Mouse (Mus musculus): Measurements from ENCODE around the gene Opcml. TPM values are rescaled to one million over a fixed set of nuclear protein-coding genes. Genes with fewer than 3 reads are reported as not detected.

Opcml gene
- polyA plus RNA-seq, 1 experiment from 2014 or later, result 14.1 TPM

- Histone ChIP-seq H3K4me1 (peaks cover 21% of the 10 kb centered on the region), H3K9me3 (replicated peaks) (no peaks in the 10 kb centered on the region), H3K27ac (no peak overlapping the region), H3K4me3 (no peak overlapping the region), H3K36me3 (ENCODE audit: poor library complexity, severe bottlenecking) (no peaks in the 10 kb centered on the region), H3K9ac (no peak overlapping the region), H3K4me2 (no peak overlapping the region), H3K27me3 (no peaks in the 10 kb centered on the region)
- 32% methylated on average over 2 of the region's 2 CpGs for WGBS
- ATAC-seq, result peak; percentile 68
These were observed 574.5 kb downstream of the Opcml start for GRCm38 (mm10) chr9:28365160-28365473.

DNA sequence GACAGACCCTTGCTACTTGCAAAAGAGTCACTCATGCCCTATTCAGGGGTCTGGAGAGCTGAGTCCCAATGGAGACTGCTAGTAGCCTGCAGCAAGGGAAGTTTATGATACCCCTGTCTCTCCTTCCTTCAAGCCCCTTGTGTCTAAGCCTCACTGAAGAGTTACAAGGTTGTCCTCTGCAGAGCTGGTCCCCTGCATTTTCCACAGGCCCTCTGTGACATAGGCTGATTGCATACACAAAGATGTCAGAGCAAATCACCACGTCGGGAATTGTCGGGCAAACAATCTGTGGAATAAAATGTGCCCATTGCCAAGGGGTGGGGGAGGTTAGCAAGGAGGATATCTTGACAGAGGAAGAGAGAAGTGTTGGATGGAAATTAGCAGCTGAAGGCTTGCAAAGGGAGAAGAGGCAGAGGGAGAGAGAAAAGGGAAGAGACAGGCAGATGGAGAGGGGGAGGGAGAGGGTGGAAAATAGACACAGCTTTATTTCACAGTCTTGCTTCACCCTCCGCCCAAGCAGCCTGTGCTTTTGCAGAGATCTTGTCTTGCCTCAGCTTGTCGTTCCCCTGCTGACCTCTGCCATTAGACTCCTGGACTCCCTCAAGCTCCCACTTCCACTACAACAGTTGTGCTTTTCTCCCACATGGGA, 596.1 kb downstream of the Opcml start:
- peak; percentile 43; the same call in 1 of the 2 replicates for ATAC-seq
- Histone ChIP-seq H3K27ac (no peak overlapping the region), H3K36me3 (ENCODE audit: poor library complexity, severe bottlenecking) (no peaks in the 10 kb centered on the region), H3K9ac (no peak overlapping the region; the same call in 1 of the 2 replicates), H3K4me1 (peaks cover 11% of the 10 kb centered on the region), H3K4me2 (no peak overlapping the region), H3K9me3 (replicated peaks) (no peaks in the 10 kb centered on the region), H3K27me3 (no peaks in the 10 kb centered on the region), H3K4me3 (no peak overlapping the region)
- WGBS, result 65% methylated on average over 5 of the region's 5 CpGs

DNA sequence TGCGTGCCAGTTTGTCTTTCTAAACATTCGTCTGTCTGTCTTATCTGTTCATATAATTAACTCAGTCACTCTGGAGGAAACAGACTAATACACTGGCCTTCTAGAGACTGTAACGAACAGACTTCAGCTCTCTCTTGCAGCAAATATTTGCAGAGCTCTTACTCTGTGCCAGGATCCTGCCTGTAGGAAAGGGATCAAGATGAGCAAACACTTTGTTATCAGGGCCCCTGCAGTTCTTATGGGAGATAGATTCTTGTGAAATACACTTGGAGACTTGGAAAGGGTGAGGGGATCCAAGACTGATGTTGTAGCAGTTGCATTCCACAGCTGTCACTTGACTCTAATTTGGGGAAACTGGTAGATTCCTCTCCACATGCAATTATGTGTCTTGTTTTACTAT, 604.6 kb downstream of the Opcml start:
- no peak for ATAC-seq
- Histone ChIP-seq H3K4me2 (no peak overlapping the region), H3K4me3 (no peak overlapping the region), H3K4me1 (no peaks in the 10 kb centered on the region), H3K9me3 (replicated peaks) (no peaks in the 10 kb centered on the region), H3K9ac (no peak overlapping the region), H3K36me3 (ENCODE audit: poor library complexity, severe bottlenecking) (no peaks in the 10 kb centered on the region), H3K27me3 (no peaks in the 10 kb centered on the region), H3K27ac (no peak overlapping the region)
- 28% methylated on average over 2 of the region's 3 CpGs for WGBS

DNA sequence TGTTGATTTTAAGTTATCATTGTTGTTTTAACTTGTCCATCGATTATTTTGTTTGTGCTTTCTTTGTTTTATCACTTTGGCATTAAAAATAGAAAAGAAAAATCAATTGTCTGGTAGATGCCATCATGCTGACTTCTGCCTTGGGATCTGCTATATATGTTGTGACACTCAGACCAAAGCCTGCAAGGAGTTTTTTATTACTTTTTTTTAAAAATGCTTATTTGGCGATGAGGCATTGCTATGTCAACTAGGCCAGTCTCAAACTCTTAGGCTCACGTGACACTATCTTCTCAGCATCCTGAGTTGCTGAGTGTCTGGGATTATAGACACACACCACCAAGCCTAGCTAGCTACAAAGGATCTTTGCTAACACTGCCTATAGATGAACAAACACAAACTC, 605.1 kb downstream of the Opcml start:
- Histone ChIP-seq H3K4me1 (no peaks in the 10 kb centered on the region), H3K27me3 (no peaks in the 10 kb centered on the region), H3K4me2 (no peak overlapping the region), H3K27ac (no peak overlapping the region), H3K9ac (no peak overlapping the region), H3K9me3 (replicated peaks) (no peaks in the 10 kb centered on the region), H3K4me3 (no peak overlapping the region), H3K36me3 (ENCODE audit: poor library complexity, severe bottlenecking) (no peaks in the 10 kb centered on the region)
- WGBS, result 91% methylated on average over 3 of the region's 3 CpGs
- no peak for ATAC-seq

DNA sequence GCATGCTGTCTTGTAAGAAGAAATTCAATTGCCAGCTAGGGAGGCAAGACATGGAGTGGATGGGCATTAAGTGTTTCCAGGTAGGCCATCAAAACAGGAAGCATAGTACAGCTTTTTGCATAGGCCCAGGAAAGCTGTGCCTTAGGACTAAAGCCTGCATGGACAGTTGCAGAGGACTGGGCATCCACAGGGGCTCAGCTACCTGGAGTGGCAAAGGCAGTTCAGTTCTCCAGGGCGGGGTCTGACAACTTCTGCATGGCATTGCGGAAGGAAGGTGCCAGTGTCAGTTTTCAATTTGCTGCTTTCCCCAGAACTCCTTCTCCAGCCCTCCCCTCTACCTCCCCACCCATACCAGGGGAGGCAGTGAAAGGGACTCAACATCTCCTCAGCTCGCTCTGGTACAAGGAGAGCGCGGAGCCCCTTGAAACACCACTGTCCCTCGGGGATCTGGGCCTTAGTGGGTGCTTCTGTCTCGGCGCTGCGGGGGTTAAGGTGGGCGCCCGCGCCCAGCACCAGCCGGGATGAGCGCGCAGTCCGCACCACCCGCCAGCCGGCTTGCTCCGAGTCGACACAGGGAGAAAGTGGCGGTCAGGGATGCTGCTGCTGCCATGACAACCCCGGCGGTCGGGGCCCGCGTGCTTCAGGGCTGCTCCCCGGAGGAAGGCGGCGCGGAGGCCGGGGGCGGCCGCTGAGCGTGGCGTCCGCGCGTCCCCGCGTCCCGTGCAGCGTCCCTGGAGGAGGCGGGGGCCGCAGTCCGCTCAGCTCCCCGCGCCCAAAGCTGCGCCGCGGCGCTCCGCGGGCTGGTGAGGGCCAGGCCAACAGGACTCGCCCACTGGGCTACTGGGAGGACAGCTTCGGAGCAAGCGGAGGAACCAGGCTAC, 612.4 kb downstream of the Opcml start:
- H3K4me1 ChIP-seq, result peaks cover 19% of the 10 kb centered on the region
- no peak overlapping the region for H3K27ac ChIP-seq
- peak overlapping the region; percentile 61 for H3K4me3 ChIP-seq
- H3K9ac ChIP-seq, result peak overlapping the region; percentile 72
- no peaks in the 10 kb centered on the region for H3K9me3 ChIP-seq (replicated peaks)
- no peaks in the 10 kb centered on the region for H3K36me3 ChIP-seq (ENCODE audit: poor library complexity, severe bottlenecking)
- peak; percentile 84 for ATAC-seq
- peak overlapping the region; percentile 99 for H3K4me2 ChIP-seq
- peaks cover 10% of the 10 kb centered on the region; the same call in 1 of the 2 replicates for H3K27me3 ChIP-seq
- 1% methylated on average over 48 of the region's 56 CpGs for WGBS

DNA sequence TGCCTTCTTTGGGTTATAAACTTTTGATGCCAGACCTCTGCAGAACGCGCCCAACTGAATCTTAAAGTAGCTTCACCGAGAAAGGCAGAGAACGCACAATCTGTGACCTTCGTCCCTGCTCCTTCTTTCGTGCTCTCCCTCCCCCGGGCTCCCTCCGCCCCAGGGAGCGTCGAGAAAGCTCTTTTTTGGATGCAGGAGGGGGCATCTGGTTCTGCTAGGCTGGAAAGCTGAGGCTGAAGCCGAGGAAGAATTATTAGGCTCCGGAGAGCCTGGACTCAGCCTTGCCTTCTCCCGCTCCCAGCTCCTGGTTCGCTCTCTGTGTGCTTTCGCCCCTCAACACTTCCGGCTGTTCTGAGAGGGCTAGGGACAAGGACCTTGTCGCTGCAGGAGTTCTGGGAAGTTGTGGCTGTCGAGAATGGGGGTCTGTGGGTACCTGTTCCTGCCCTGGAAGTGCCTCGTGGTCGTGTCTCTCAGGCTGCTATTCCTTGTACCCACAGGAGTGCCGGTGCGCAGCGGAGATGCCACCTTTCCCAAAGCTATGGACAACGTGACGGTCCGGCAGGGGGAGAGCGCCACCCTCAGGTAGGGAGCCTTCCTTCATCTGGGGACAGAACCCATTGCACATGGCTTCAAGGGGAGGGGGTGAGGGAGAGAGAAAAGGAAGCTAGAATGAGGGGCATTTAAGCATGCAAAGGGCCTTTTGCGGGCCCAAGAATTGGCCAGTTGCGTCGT, 613.4 kb downstream of the Opcml start:
- Histone ChIP-seq H3K4me3 (peak overlapping the region; percentile 61), H3K4me1 (peaks cover 19% of the 10 kb centered on the region), H3K36me3 (ENCODE audit: poor library complexity, severe bottlenecking) (no peaks in the 10 kb centered on the region), H3K27me3 (peaks cover 10% of the 10 kb centered on the region; the same call in 1 of the 2 replicates), H3K9ac (peak overlapping the region; percentile 72), H3K4me2 (peak overlapping the region; percentile 99), H3K9me3 (replicated peaks) (no peaks in the 10 kb centered on the region), H3K27ac (peak overlapping the region; percentile 19; the same call in 1 of the 2 replicates)
- ATAC-seq, result peak; percentile 65
- WGBS, result under 1% methylated on average over 30 of the region's 30 CpGs

DNA sequence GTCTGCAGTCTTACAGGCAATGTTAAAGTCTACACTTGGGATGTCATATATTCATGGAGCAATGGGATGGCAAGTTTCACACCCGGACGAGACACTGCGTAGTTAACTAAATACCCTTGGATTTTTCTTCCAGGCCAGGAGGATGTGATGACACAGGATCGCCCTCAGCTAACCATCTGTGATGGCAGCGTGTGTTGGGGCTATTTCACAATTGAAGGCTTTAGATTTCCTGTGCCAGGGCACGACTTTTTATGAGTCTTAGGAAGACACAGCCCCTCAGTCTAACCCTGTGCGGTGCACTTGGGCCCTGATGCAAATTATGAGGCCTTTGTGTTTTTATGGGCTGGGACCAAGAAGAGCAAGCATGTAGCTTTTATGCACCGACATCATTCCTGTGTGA, 614.0 kb downstream of the Opcml start:
- Histone ChIP-seq H3K4me1 (peaks cover 19% of the 10 kb centered on the region), H3K36me3 (ENCODE audit: poor library complexity, severe bottlenecking) (no peaks in the 10 kb centered on the region), H3K9ac (peak overlapping the region; percentile 72; the same call in 1 of the 2 replicates), H3K9me3 (replicated peaks) (no peaks in the 10 kb centered on the region), H3K27me3 (peaks cover 10% of the 10 kb centered on the region; the same call in 1 of the 2 replicates), H3K4me3 (peak overlapping the region; percentile 61), H3K27ac (no peak overlapping the region), H3K4me2 (peak overlapping the region; percentile 99)
- no peak for ATAC-seq
- 57% methylated on average over 8 of the region's 8 CpGs for WGBS

DNA sequence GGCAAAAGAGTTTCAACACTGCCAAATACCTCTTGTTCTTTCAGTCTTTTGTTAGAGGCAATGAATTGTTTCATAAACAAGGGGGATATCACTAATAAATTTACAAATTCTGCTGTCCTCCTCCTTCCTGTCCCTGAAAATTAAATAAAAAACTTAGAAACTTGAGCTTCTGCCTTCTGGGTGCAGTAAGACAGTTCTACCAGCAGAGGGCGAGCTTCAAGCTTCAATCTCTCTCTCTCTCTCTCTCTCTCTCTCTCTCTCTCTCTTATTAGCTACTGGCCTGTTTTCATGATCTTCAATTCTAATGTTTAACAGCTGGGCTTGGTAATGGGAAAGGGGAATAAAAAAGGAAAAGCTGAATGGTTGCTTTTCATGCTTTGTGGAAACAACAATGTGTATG, 615.2 kb downstream of the Opcml start:
- Histone ChIP-seq H3K4me3 (no peak overlapping the region), H3K27me3 (peaks cover 10% of the 10 kb centered on the region; the same call in 1 of the 2 replicates), H3K27ac (no peak overlapping the region; the same call in 1 of the 2 replicates), H3K4me2 (no peak overlapping the region), H3K4me1 (peaks cover 19% of the 10 kb centered on the region), H3K9me3 (replicated peaks) (no peaks in the 10 kb centered on the region), H3K36me3 (ENCODE audit: poor library complexity, severe bottlenecking) (no peaks in the 10 kb centered on the region), H3K9ac (no peak overlapping the region)
- WGBS, result 0% methylated on average over 1 of the region's 1 CpGs
- no peak for ATAC-seq

- 91% methylated on average over 5 of the region's 5 CpGs for WGBS
- no peak for ATAC-seq
- H3K4me3 ChIP-seq, result no peak overlapping the region
- H3K9me3 ChIP-seq (replicated peaks), result no peaks in the 10 kb centered on the region
- H3K36me3 ChIP-seq (ENCODE audit: poor library complexity, severe bottlenecking), result no peaks in the 10 kb centered on the region
- no peaks in the 10 kb centered on the region for H3K27me3 ChIP-seq
- no peak overlapping the region for H3K9ac ChIP-seq
- H3K27ac ChIP-seq, result no peak overlapping the region
- no peak overlapping the region for H3K4me2 ChIP-seq
- 0 out of 2 replicates have a peak, but pooled peaks cover 4% of the 10 kb centered on the region for H3K4me1 ChIP-seq
These were observed 630.2 kb downstream of the Opcml start for GRCm38 (mm10) chr9:28420808-28421207.

- no peak overlapping the region for H3K4me3 ChIP-seq
- ATAC-seq, result no peak
- H3K9ac ChIP-seq, result no peak overlapping the region
- no peaks in the 10 kb centered on the region for H3K9me3 ChIP-seq (replicated peaks)
- no peaks in the 10 kb centered on the region for H3K36me3 ChIP-seq (ENCODE audit: poor library complexity, severe bottlenecking)
- peak overlapping the region; percentile 8; the same call in 1 of the 2 replicates for H3K4me2 ChIP-seq
- H3K27ac ChIP-seq, result no peak overlapping the region
- H3K27me3 ChIP-seq, result no peaks in the 10 kb centered on the region
- 35% methylated on average over 12 of the region's 12 CpGs for WGBS
- H3K4me1 ChIP-seq, result 0 out of 2 replicates have a peak, but pooled peaks cover 4% of the 10 kb centered on the region
These were observed 632.8 kb downstream of the Opcml start for GRCm38 (mm10) chr9:28423407-28423806.

DNA sequence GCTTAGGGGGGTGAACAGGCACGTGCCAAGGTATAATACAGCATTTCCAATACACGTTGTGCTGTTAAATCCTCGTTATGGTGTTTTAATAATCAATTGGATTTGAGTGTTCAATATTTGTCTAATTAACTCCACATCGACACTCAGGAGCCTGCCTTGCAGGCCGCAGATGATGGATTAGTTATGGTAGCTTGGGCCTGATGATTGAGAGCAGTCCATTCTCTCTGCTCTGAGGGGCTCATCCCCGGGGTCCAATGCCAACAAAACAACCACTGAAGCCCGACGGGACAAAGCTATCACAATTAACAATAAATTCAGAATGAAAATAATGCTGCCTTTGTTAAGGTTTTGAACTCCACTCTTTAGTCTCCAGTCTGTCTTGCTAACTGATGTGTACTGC, 641.6 kb downstream of the Opcml start:
- ATAC-seq, result no peak
- Histone ChIP-seq H3K36me3 (ENCODE audit: poor library complexity, severe bottlenecking) (no peaks in the 10 kb centered on the region), H3K4me3 (no peak overlapping the region), H3K27me3 (no peaks in the 10 kb centered on the region), H3K9me3 (replicated peaks) (no peaks in the 10 kb centered on the region), H3K4me1 (no peaks in the 10 kb centered on the region), H3K27ac (no peak overlapping the region), H3K4me2 (no peak overlapping the region), H3K9ac (no peak overlapping the region)
- WGBS, result 11% methylated on average over 8 of the region's 8 CpGs

GRCm38 (mm10) chr9:28438752-28439151, 648.2 kb downstream of the Opcml start:
- ATAC-seq, result no peak
- no peak overlapping the region for H3K4me3 ChIP-seq
- H3K9ac ChIP-seq, result no peak overlapping the region
- H3K9me3 ChIP-seq (replicated peaks), result no peaks in the 10 kb centered on the region
- no peaks in the 10 kb centered on the region for H3K27me3 ChIP-seq
- no peak overlapping the region for H3K4me2 ChIP-seq
- no peak overlapping the region for H3K27ac ChIP-seq
- WGBS, result 90% methylated on average over 4 of the region's 4 CpGs
- H3K4me1 ChIP-seq, result peaks cover 28% of the 10 kb centered on the region
- H3K36me3 ChIP-seq (ENCODE audit: poor library complexity, severe bottlenecking), result no peaks in the 10 kb centered on the region

Measured in forebrain, embryonic 13.5 days (tissue).